Mouse (Mus musculus): ENCODE measurements around the gene Olfr211.
"Not testable (repeated sequence)": the region's sequence is repeated elsewhere in the genome, so short reads cannot be mapped to it uniquely, and the experiment has no call there.

The Olfr211 gene

GRCm38 (mm10) chr6:116488791-116489190 lies at the start of gene Olfr211:
Gene Olfr211, plus strand, starts transcription at chr6:116489091.
- no peak for DNase-seq (ENCODE audit: low spot score in 2 of 2)

DNA sequence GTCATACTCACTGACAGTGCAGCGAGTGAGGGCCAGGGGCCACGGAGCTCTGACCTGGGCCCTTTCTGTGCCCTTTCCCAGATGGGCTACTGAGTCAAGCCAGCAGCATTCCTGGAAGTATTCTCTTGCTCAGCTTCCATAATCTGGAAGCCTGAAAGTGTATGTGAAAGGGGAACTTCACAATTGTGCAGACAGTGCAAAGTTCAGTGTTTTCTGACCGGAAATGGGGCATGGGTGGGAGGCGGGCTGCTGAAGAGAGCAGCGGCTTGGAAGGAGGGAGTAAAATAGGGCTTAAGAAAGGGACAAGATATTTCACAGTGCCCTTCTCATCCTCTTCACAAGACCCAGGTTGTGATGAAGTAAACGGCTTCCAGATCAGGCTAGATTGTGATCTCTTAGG lies 49.4 kb upstream of the Olfr211 start:
- DNase-seq (ENCODE audit: low spot score in 2 of 2), result no peak

DNA sequence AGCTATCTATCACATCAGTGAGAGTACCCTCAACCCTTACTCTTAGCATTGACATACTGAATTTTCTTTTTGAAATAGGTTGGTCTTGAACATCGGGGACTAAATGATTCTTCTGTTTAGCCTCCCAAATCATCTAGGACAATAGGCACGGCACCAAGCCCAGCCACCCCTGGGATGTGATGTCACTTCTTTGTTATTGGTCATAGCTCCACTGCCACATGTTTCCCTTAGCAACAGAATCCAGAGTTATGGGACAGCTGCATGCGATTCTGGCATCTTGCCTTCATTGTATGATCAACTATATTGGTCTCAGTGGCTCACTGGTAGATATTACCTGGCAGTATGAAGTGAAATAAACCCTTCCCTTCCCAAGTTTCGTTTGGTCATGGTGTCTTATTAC lies 48.4 kb upstream of the Olfr211 start:
- no peak for DNase-seq (ENCODE audit: low spot score in 2 of 2)

- no peak for DNase-seq (ENCODE audit: low spot score in 2 of 2)
Measured at GRCm38 (mm10) chr6:116440849-116441248, 48.0 kb upstream of the Olfr211 start.

DNA sequence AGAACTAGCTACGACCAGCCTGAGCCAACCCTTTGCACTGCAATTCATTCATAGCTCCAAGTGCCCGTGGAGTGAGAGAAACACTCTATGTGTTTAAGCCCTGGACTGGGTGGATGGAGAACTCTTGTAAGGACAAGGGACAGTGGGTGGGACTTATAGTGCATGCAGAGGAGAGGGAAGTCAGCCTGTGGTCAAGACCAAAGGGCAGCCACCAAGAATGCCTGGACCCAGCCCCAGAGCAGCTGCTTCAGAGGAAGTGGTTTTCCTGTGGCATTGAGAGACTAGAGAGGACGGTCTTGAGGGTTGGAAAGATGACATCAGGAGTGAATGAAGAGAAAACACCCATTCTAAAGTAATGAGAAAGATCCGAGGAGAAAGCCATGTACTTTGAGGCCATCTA lies 33.1 kb upstream of the Olfr211 start:
- DNase-seq (ENCODE audit: low spot score in 2 of 2), result peak; percentile 27 to 28

GRCm38 (mm10) chr6:116456482-116456881 lies 32.4 kb upstream of the Olfr211 start:
- DNase-seq (ENCODE audit: low spot score in 2 of 2), result no peak

GRCm38 (mm10) chr6:116458728-116459127 lies 30.2 kb upstream of the Olfr211 start:
- DNase-seq (ENCODE audit: low spot score in 2 of 2), result no peak

DNA sequence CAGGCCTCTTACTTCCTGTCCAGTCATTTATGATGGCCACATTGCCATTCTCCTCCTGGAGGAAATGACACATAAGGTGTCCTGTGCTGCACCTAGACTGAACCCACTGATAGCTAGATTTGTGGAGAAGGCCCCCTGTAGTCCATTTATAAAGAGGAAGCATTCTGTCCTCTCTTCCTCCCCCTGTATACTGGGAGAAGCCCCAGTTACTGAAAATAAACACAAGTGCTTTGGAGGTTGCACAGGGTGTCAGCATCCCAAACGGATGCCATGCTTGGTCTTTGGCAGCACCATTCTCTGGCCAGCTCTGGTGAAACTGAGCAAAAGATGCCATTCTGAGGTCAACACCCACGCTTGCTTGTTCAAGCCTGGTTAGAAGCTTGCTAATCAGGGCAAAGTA lies 29.7 kb upstream of the Olfr211 start:
- DNase-seq (ENCODE audit: low spot score in 2 of 2), result no peak

DNA sequence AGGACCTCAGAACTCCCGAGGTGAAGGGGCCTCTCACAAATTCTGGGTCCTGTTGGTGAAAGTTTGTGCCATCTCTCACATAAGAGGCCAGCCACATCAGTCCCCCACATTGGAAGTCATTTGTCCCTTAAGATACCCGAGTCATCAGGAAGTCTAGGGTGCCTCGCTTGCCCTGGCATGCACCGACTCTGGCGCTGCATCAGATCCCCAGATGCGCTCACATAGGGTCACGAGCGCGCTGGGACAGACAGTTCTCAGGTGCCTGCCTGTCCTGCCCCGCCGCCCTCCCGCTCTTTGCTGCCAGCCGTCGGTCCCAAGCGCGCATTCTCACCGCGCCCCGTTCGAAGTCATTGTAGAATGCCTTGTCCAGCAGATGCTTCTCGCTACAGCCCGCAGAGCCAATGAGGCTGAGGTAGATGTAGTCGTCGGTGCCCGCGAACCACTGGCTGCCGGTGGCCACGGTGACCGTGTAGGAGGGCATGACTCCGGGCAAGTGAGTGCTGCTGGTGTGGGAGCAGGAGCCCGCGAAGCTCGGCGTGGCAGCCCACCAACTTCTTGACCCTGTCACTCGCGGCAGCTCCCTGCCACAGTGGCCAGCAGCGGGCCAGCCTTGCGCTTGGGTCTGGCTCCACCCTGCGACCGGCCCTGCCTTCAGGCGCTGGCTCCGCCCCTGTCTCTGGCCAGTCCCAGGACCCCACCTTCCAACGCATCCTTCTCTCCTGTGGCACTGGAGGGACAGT lies 28.2 kb upstream of the Olfr211 start, which contains the start of gene Alox5:
Gene Alox5, minus strand, starts transcription at position 635 of the 740 bp plus-strand sequence.
- peak in 1 of 2 experiments; percentile 24 for DNase-seq (ENCODE audit: low spot score in 2 of 2)

GRCm38 (mm10) chr6:116468081-116468480 lies 20.8 kb upstream of the Olfr211 start:
- no peak for DNase-seq (ENCODE audit: low spot score in 2 of 2)

GRCm38 (mm10) chr6:116485081-116485480 lies 3.8 kb upstream of the Olfr211 start:
- no peak for DNase-seq (ENCODE audit: low spot score in 2 of 2)

GRCm38 (mm10) chr6:116486833-116487232 lies 2.1 kb upstream of the Olfr211 start:
- no peak for DNase-seq (ENCODE audit: low spot score in 2 of 2)

- no peak for DNase-seq (ENCODE audit: low spot score in 2 of 2)
Measured at GRCm38 (mm10) chr6:116493742-116494141, 4.9 kb downstream of the Olfr211 start.

DNA sequence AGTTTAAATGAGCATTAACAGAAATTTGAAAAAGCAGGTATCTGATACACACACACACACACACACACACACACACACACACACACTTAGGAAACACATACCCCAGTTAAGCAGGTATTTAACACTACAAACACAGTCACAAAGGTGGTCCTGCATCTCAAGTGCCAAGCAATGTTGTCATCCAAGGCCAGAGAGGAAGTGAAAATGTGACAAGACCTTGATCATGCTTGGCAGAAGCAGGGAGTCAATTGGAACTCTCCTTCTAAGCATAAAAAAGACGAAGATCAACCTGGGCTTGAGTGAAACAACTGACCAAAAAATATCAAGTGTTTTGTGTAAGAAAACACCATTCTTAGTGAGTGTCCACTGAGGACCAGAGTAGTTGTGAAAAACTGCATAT lies 7.1 kb downstream of the Olfr211 start:
- DNase-seq (ENCODE audit: low spot score in 2 of 2), result no peak

DNA sequence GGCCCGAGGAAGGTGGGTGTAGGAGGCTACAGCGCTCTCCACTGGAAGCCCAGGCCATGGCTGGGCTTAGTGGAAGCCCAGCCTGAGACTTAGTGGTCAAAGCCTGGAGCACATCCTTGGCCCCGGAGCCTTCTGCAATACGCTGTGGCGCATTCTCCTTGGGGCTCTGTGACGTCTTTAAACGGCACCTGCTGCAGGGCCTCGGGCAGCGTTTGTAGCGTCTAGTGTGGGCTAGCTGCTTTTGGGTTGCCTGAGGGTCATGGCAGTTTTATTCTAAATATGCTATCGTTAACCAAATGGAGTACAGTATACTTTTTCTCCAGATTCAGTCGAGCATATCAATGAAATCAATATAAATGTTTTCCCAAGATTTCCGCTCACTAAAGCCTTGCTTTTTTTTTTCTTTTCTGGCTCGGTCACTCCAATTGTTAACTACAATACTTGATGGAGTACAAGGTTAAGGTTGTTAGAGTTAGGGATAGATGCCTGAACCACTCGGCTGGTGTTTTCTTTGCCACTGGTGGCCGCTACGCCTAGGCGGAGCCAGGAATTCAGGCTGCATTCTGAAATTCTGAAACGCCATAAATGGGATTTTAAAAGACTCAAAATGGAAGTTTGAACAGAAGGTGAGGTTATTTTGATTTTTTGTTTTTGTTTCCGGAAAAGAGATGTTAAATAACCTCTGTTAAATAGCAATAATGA lies 17.6 kb downstream of the Olfr211 start, which contains the start of gene Olfr212:
Gene Olfr212, plus strand, starts transcription at position 215 of the 702 bp plus-strand sequence.
- DNase-seq (ENCODE audit: low spot score in 2 of 2), result not testable (repeated sequence)

DNA sequence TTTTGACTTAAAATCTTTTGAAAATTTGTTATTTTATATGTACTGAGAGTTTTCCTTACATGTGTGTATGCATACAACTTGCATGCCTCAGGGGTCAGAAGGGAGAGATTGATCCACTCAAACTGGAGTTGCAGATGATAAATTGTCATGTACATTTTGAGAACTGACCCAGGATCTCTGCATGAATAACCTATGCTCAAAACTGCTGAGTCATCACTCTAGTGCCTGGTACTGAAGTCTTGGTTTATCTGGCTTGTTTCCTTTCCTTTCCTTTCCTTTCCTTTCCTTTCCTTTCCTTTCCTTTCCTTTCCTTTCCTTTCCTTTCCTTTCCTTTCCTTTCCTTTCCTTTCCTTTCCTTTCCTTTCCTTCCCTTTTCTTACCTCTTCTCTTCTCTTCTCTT lies 25.9 kb downstream of the Olfr211 start:
- DNase-seq (ENCODE audit: low spot score in 2 of 2), result no peak

GRCm38 (mm10) chr6:116538156-116538555 lies 49.3 kb downstream of the Olfr211 start, which contains the start of gene Olfr213:
Gene Olfr213, plus strand, starts transcription at chr6:116538456.
- no peak for DNase-seq (ENCODE audit: low spot score in 2 of 2)

- no peak for DNase-seq (ENCODE audit: low spot score in 2 of 2)
Measured at GRCm38 (mm10) chr6:116542500-116542899, 53.6 kb downstream of the Olfr211 start.

Measured in right cerebral cortex, postnatal 10 days (tissue).